Mouse (Mus musculus): Measurements from ENCODE around the gene Gm10318.

GRCm38 (mm10) chr10:77847538-77847937 is 5.1 kb upstream of the Gm10318 start:
- TF ChIP-seq CTCF (IDR thresholded peaks at IDR 0.05; ENCODE audit: borderline replicate concordance, insufficient read depth, low read depth, low read length) (no peak), POLR2A (IDR thresholded peaks at IDR 0.05; ENCODE audit: borderline replicate concordance, insufficient read depth, low read length) (no peak)
